Mouse (Mus musculus) midbrain, embryonic 10.5 days (tissue): ENCODE measurements around the gene Ercc4. TPM values are rescaled to one million over a fixed set of nuclear protein-coding genes. Genes with fewer than 3 reads are reported as not detected.

Source experiments
- DNase-seq: peaks from one replicate; pipeline ENCODE4 v3.0.0-alpha.2; 2017; ENCODE audit warnings: low spot score
- H3K27ac ChIP-seq: fragments of 300-500 bp; sonication (generic); replicated peaks from 2 replicates; pipeline ENCODE4 v1.5.1; 2016; ENCODE audit warnings: mild to moderate bottlenecking
- H3K27me3 ChIP-seq: fragments of 300-500 bp; sonication (generic); 2 replicates; pipeline ENCODE4 v1.6.1; 2016; ENCODE audit warnings: low read depth, mild to moderate bottlenecking; ENCODE audit not compliant: poor library complexity, severe bottlenecking
- H3K36me3 ChIP-seq: fragments of 300-500 bp; sonication (generic); 2 replicates; pipeline ENCODE4 v1.6.1; 2016; ENCODE audit warnings: mild to moderate bottlenecking, moderate library complexity
- H3K4me1 ChIP-seq: fragments of 300-500 bp; sonication (generic); 2 replicates; pipeline ENCODE4 v1.6.1; 2016
- H3K4me3 ChIP-seq: fragments of 300-500 bp; sonication (generic); 2 replicates; pipeline ENCODE4 v1.5.1; 2016; ENCODE audit warnings: mild to moderate bottlenecking, moderate library complexity
- H3K9me3 ChIP-seq: fragments of 300-500 bp; sonication (generic); replicated peaks from 2 replicates; pipeline ENCODE4 v1.6.1; 2016; ENCODE audit warnings: mild to moderate bottlenecking
- WGBS: fragments of 180-500 bp; shearing (Covaris S2); methylation state at CpG from one replicate; pipeline ENCODE4 v1.1.7; 2016; 5-methylcytosine and 5-hydroxymethylcytosine counted together
- polyA plus RNA-seq: library from polyadenylated mRNA; unstranded; fragments of >200 nt; fragmentation: Nextera tagmentation; extraction: Ambion mirVana; gene quantifications from 2 replicates; pipeline ENCODE4 v1.2.1, GENCODE M21; 2016

The Ercc4 gene
- polyA plus RNA-seq, 1 experiment from 2014 or later = 13.9 TPM

GRCm38 (mm10) chr16:13154352-13154751 lies 44.9 kb downstream of the Ercc4 start:
- Histone ChIP-seq H3K4me3 (no peak overlapping the region), H3K27ac (no peak overlapping the region), H3K36me3 (peaks cover 12% of the 10 kb centered on the region), H3K9me3 (no peaks in the 10 kb centered on the region), H3K27me3 (no peaks in the 10 kb centered on the region), H3K4me1 (no peaks in the 10 kb centered on the region)
- peak; percentile 7 for DNase-seq

GRCm38 (mm10) chr16:13157314-13157713 lies 47.8 kb downstream of the Ercc4 start:
- no peak overlapping the region for H3K4me3 ChIP-seq
- peak; percentile 11 for DNase-seq
- H3K27me3 ChIP-seq = no peaks in the 10 kb centered on the region
- H3K9me3 ChIP-seq = no peaks in the 10 kb centered on the region
- no peaks in the 10 kb centered on the region for H3K36me3 ChIP-seq
- 0 out of 2 replicates have a peak, but pooled peaks cover 2% of the 10 kb centered on the region for H3K4me1 ChIP-seq
- H3K27ac ChIP-seq = no peak overlapping the region
- 60% methylated on average over 6 of the region's 6 CpGs for WGBS

- 60% methylated on average over 3 of the region's 3 CpGs for WGBS
- H3K27me3 ChIP-seq = no peaks in the 10 kb centered on the region
- DNase-seq = no peak
- no peak overlapping the region for H3K27ac ChIP-seq
- 0 out of 2 replicates have a peak, but pooled peaks cover 2% of the 10 kb centered on the region for H3K4me1 ChIP-seq
- H3K4me3 ChIP-seq = no peak overlapping the region
- no peaks in the 10 kb centered on the region for H3K9me3 ChIP-seq
- H3K36me3 ChIP-seq = no peaks in the 10 kb centered on the region
These were observed 48.7 kb downstream of the Ercc4 start for GRCm38 (mm10) chr16:13158153-13158670.

- no peak overlapping the region for H3K27ac ChIP-seq
- H3K9me3 ChIP-seq = no peaks in the 10 kb centered on the region
- H3K27me3 ChIP-seq = no peaks in the 10 kb centered on the region
- H3K4me1 ChIP-seq = 0 out of 2 replicates have a peak, but pooled peaks cover 2% of the 10 kb centered on the region
- DNase-seq = peak; percentile 24
- WGBS = 67% methylated on average over 13 of the region's 13 CpGs
- no peaks in the 10 kb centered on the region for H3K36me3 ChIP-seq
- H3K4me3 ChIP-seq = no peak overlapping the region
These were observed 49.7 kb downstream of the Ercc4 start for GRCm38 (mm10) chr16:13158906-13159889.

GRCm38 (mm10) chr16:13159927-13160644 lies 50.6 kb downstream of the Ercc4 start:
- Histone ChIP-seq H3K4me3 (peak overlapping the region; percentile 45), H3K27ac (peak overlapping the region; percentile 69; the same call in 1 of the 2 replicates), H3K27me3 (no peaks in the 10 kb centered on the region), H3K36me3 (no peaks in the 10 kb centered on the region), H3K4me1 (0 out of 2 replicates have a peak, but pooled peaks cover 2% of the 10 kb centered on the region), H3K9me3 (peaks cover 6% of the 10 kb centered on the region; the same call in 1 of the 2 replicates)
- 8% methylated on average over 29 of the region's 29 CpGs for WGBS
- DNase-seq = peak; percentile 90

GRCm38 (mm10) chr16:13161516-13161915 lies 52.0 kb downstream of the Ercc4 start:
- no peaks in the 10 kb centered on the region for H3K36me3 ChIP-seq
- peaks cover 12% of the 10 kb centered on the region; the same call in 1 of the 2 replicates for H3K9me3 ChIP-seq
- no peak overlapping the region for H3K4me3 ChIP-seq
- 0 out of 2 replicates have a peak, but pooled peaks cover 2% of the 10 kb centered on the region for H3K4me1 ChIP-seq
- 71% methylated on average over 5 of the region's 5 CpGs for WGBS
- no peaks in the 10 kb centered on the region for H3K27me3 ChIP-seq
- H3K27ac ChIP-seq = no peak overlapping the region
- DNase-seq = no peak

- DNase-seq = no peak
- H3K4me3 ChIP-seq = no peak overlapping the region
- no peaks in the 10 kb centered on the region for H3K27me3 ChIP-seq
- H3K27ac ChIP-seq = no peak overlapping the region
- peaks cover 23% of the 10 kb centered on the region; the same call in 1 of the 2 replicates for H3K9me3 ChIP-seq
- WGBS = 81% methylated on average over 3 of the region's 3 CpGs
- H3K4me1 ChIP-seq = no peaks in the 10 kb centered on the region
- H3K36me3 ChIP-seq = no peaks in the 10 kb centered on the region
These were observed 58.2 kb downstream of the Ercc4 start for GRCm38 (mm10) chr16:13167731-13168130.

GRCm38 (mm10) chr16:13173055-13173742 lies 63.7 kb downstream of the Ercc4 start:
- 92% methylated on average over 5 of the region's 5 CpGs for WGBS
- no peaks in the 10 kb centered on the region for H3K36me3 ChIP-seq
- no peak for DNase-seq
- H3K27me3 ChIP-seq = no peaks in the 10 kb centered on the region
- no peaks in the 10 kb centered on the region for H3K4me1 ChIP-seq
- H3K9me3 ChIP-seq = no peaks in the 10 kb centered on the region
- no peak overlapping the region for H3K4me3 ChIP-seq
- H3K27ac ChIP-seq = no peak overlapping the region

- no peaks in the 10 kb centered on the region for H3K36me3 ChIP-seq
- no peaks in the 10 kb centered on the region for H3K4me1 ChIP-seq
- H3K27me3 ChIP-seq = no peaks in the 10 kb centered on the region
- peaks cover 6% of the 10 kb centered on the region; the same call in 1 of the 2 replicates for H3K9me3 ChIP-seq
- H3K4me3 ChIP-seq = no peak overlapping the region
- no peak for DNase-seq
- 92% methylated on average over 5 of the region's 5 CpGs for WGBS
- no peak overlapping the region for H3K27ac ChIP-seq
These were observed 73.0 kb downstream of the Ercc4 start for GRCm38 (mm10) chr16:13182526-13182925.

GRCm38 (mm10) chr16:13183182-13183742 lies 73.8 kb downstream of the Ercc4 start:
- DNase-seq = no peak
- H3K4me1 ChIP-seq = no peaks in the 10 kb centered on the region
- H3K36me3 ChIP-seq = no peaks in the 10 kb centered on the region
- peaks cover 6% of the 10 kb centered on the region; the same call in 1 of the 2 replicates for H3K9me3 ChIP-seq
- H3K4me3 ChIP-seq = no peak overlapping the region
- no peaks in the 10 kb centered on the region for H3K27me3 ChIP-seq
- no peak overlapping the region for H3K27ac ChIP-seq
- WGBS = 91% methylated on average over 4 of the region's 4 CpGs

- H3K36me3 ChIP-seq = no peaks in the 10 kb centered on the region
- H3K27me3 ChIP-seq = no peaks in the 10 kb centered on the region
- H3K4me3 ChIP-seq = no peak overlapping the region
- no peak for DNase-seq
- peaks cover 6% of the 10 kb centered on the region; the same call in 1 of the 2 replicates for H3K9me3 ChIP-seq
- WGBS = 95% methylated on average over 3 of the region's 3 CpGs
- H3K4me1 ChIP-seq = peaks cover 1% of the 10 kb centered on the region
- no peak overlapping the region for H3K27ac ChIP-seq
These were observed 74.9 kb downstream of the Ercc4 start for GRCm38 (mm10) chr16:13184381-13184780.
